Mouse (Mus musculus): ENCODE measurements around the gene Ttc21b. TPM values are rescaled to one million over a fixed set of nuclear protein-coding genes. Genes with fewer than 3 reads are reported as not detected.

Gene Ttc21b
- polyA plus RNA-seq, 1 experiment = 1.3 TPM

DNA sequence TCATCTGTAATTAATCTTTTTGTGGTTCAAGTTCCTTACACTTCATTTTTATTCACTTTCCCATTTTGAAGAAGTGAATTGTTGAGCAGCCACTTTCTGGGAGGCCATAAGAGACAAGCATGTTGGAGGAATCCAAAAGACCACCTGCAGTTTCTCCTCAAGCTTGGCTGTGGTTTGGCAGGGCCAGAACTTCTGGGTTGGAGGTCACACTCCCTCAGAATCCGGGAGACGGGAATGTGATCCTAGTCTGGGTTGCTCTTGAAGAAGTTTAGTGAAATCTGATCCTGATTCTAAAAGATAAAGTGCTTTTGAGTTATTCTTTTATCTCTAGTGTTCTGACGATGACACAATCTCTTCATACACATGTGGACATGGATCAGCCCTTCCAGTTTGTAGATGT, 105.9 kb downstream of the Ttc21b start:
- Histone ChIP-seq H3K27me3 (ENCODE audit: control insufficient read depth, insufficient read depth, low read length) (no peaks in the 10 kb centered on the region), H3K27ac (ENCODE audit: insufficient read depth, low read length) (no peak overlapping the region), H3K4me1 (ENCODE audit: control insufficient read depth, insufficient read depth, insufficient read length) (no peaks in the 10 kb centered on the region), H3K36me3 (ENCODE audit: control insufficient read depth, insufficient read depth, low read length) (no peaks in the 10 kb centered on the region), H3K4me3 (ENCODE audit: extremely low read depth, insufficient read depth, insufficient read length) (no peak overlapping the region)
- DNase-seq (ENCODE audit: low read depth in 1 of 2, low spot score in 2 of 2) = no peak
- TF ChIP-seq CTCF (IDR thresholded peaks at IDR 0.05; ENCODE audit: extremely low read depth, insufficient read depth, insufficient read length, insufficient replicate concordance) (no peak), POLR2A (IDR thresholded peaks at IDR 0.05; ENCODE audit: low read depth, low read length) (no peak)
- WGBS = 86% methylated on average over 3 of the region's 3 CpGs

DNA sequence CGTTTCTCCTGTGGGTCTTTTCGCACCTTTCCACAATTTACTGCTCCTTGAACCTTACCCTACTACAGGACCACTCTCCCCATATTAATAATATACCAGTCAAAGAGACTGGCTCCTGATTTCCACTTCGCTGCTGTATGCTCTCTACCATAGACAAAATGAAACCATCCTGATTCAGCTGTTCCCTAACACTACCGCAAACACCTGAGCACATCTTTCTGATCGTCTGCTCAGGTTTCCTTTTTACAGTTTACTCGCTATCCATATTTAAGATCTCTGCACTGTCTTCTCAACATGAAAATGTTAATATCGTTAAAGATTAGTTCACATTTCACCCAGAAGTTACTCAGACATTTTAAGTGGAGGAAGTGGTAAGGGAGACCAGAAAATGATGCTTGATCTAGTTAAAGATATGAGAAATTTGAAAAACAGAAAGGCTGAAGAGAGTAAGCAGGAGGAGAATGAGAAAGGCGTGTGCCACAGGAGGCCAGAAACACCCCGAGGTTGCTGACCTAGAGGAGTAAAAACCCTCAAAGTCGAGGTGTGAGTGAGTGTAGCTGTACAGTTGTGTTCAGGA, 107.7 kb downstream of the Ttc21b start:
- H3K36me3 ChIP-seq (ENCODE audit: control insufficient read depth, insufficient read depth, low read length) = no peaks in the 10 kb centered on the region
- no peaks in the 10 kb centered on the region for H3K27me3 ChIP-seq (ENCODE audit: control insufficient read depth, insufficient read depth, low read length)
- H3K4me1 ChIP-seq (ENCODE audit: control insufficient read depth, insufficient read depth, insufficient read length) = no peaks in the 10 kb centered on the region
- DNase-seq (ENCODE audit: low read depth in 1 of 2, low spot score in 2 of 2) = no peak
- no peak for TF ChIP-seq CTCF (IDR thresholded peaks at IDR 0.05; ENCODE audit: extremely low read depth, insufficient read depth, insufficient read length, insufficient replicate concordance)
- H3K4me3 ChIP-seq (ENCODE audit: extremely low read depth, insufficient read depth, insufficient read length) = no peak overlapping the region; the same call in 1 of the 2 replicates
- no peak overlapping the region for H3K27ac ChIP-seq (ENCODE audit: insufficient read depth, low read length)
- 43% methylated on average over 10 of the region's 10 CpGs for WGBS

DNA sequence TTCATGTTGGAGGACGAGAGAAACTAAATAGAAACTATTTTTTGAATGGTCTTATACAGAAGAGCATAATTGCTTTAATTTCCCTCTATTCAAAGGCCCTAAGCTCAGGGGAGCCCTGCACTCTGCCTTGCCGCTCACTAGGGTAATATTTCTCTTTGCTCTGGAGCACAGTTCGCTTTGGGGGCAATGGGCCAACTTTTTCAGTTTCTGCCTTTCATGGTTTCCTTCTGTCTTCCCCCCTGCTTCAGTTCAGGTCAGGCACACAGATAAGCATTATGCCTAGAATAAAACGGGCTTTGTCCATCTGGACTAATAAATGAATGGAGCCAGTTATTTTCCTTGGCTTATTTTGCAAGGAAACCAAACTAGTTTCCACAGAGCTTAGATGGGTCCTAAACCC, 109.9 kb downstream of the Ttc21b start:
- DNase-seq (ENCODE audit: low read depth in 1 of 2, low spot score in 2 of 2) = no peak
- 79% methylated on average over 4 of the region's 4 CpGs for WGBS
- Histone ChIP-seq H3K27me3 (ENCODE audit: control insufficient read depth, insufficient read depth, low read length) (no peaks in the 10 kb centered on the region), H3K4me3 (ENCODE audit: extremely low read depth, insufficient read depth, insufficient read length) (no peak overlapping the region), H3K36me3 (ENCODE audit: control insufficient read depth, insufficient read depth, low read length) (no peaks in the 10 kb centered on the region), H3K4me1 (ENCODE audit: control insufficient read depth, insufficient read depth, insufficient read length) (no peaks in the 10 kb centered on the region), H3K27ac (ENCODE audit: insufficient read depth, low read length) (no peak overlapping the region)
- TF ChIP-seq CTCF (IDR thresholded peaks at IDR 0.05; ENCODE audit: extremely low read depth, insufficient read depth, insufficient read length, insufficient replicate concordance) (no peak), POLR2A (IDR thresholded peaks at IDR 0.05; ENCODE audit: low read depth, low read length) (no peak)

DNA sequence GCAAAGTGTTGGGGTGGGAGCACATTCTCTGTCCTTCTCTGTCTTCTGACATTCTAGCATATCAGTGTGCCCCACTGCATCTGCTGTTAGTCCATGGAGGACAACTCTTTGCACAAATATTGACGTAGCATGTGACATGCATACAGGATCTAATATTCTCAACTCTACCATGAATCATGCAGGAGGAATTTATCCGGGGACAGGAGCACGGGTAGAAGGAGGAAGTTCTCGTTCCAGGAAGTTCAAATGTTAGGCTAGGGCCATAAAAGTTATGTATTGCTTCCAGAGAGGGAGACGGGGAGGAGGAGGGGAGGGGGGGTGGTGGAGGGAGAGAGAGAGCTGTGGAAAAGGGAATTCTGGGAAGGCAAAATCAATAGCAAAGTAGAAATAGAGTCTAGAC, 111.6 kb downstream of the Ttc21b start:
- Histone ChIP-seq H3K4me1 (ENCODE audit: control insufficient read depth, insufficient read depth, insufficient read length) (no peaks in the 10 kb centered on the region), H3K4me3 (ENCODE audit: extremely low read depth, insufficient read depth, insufficient read length) (no peak overlapping the region), H3K27ac (ENCODE audit: insufficient read depth, low read length) (no peak overlapping the region), H3K36me3 (ENCODE audit: control insufficient read depth, insufficient read depth, low read length) (no peaks in the 10 kb centered on the region), H3K27me3 (ENCODE audit: control insufficient read depth, insufficient read depth, low read length) (no peaks in the 10 kb centered on the region)
- TF ChIP-seq POLR2A (IDR thresholded peaks at IDR 0.05; ENCODE audit: low read depth, low read length) = no peak
- TF ChIP-seq CTCF (IDR thresholded peaks at IDR 0.05; ENCODE audit: extremely low read depth, insufficient read depth, insufficient read length, insufficient replicate concordance) = no peak
- DNase-seq (ENCODE audit: low read depth in 1 of 2, low spot score in 2 of 2) = no peak
- WGBS = 26% methylated on average over 5 of the region's 5 CpGs

DNA sequence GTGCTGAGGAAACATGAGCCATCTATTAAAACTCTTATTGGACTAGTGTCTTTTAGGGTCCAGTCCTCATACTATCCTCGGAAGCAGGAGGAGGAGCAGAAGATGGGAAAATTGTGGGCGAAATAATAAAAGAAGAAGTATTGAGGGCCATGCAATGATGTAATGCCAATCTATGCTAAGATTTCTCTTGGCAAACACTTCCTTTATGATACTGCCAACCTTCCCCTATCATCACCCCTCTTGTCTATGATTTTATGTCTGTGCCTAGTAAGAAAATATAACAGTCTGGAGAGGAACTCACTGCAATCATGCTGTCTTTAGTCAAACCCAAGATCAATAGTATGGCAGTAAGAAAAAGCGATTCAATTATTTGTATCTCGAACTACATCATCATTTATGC, 113.1 kb downstream of the Ttc21b start:
- 86% methylated on average over 4 of the region's 4 CpGs for WGBS
- DNase-seq (ENCODE audit: low read depth in 1 of 2, low spot score in 2 of 2) = no peak
- Histone ChIP-seq H3K36me3 (ENCODE audit: control insufficient read depth, insufficient read depth, low read length) (no peaks in the 10 kb centered on the region), H3K4me3 (ENCODE audit: extremely low read depth, insufficient read depth, insufficient read length) (no peak overlapping the region), H3K27me3 (ENCODE audit: control insufficient read depth, insufficient read depth, low read length) (no peaks in the 10 kb centered on the region), H3K4me1 (ENCODE audit: control insufficient read depth, insufficient read depth, insufficient read length) (no peaks in the 10 kb centered on the region), H3K27ac (ENCODE audit: insufficient read depth, low read length) (no peak overlapping the region)
- no peak for TF ChIP-seq CTCF (IDR thresholded peaks at IDR 0.05; ENCODE audit: extremely low read depth, insufficient read depth, insufficient read length, insufficient replicate concordance)
- TF ChIP-seq POLR2A (IDR thresholded peaks at IDR 0.05; ENCODE audit: low read depth, low read length) = no peak

DNA sequence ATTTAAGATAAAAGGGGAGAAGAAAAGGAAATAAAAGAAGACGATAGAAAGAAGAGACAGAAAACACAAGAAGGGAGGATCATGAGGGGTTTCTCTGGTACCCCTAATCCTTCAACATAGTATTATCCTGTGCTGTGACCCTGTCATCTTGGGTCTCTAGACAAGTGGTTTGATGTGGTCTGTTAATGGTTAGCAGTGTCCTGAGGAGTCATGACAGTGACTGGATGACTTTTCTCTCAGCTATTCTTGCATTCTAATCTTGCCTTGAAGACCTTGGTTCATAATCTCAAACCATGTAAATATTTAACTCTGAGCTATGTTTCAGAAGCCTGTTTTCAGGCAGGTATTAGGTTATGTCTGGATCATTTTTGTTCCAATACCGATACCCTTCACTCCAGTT, 113.7 kb downstream of the Ttc21b start:
- Histone ChIP-seq H3K4me1 (ENCODE audit: control insufficient read depth, insufficient read depth, insufficient read length) (no peaks in the 10 kb centered on the region), H3K27ac (ENCODE audit: insufficient read depth, low read length) (no peak overlapping the region), H3K4me3 (ENCODE audit: extremely low read depth, insufficient read depth, insufficient read length) (no peak overlapping the region), H3K36me3 (ENCODE audit: control insufficient read depth, insufficient read depth, low read length) (no peaks in the 10 kb centered on the region), H3K27me3 (ENCODE audit: control insufficient read depth, insufficient read depth, low read length) (no peaks in the 10 kb centered on the region)
- TF ChIP-seq POLR2A (IDR thresholded peaks at IDR 0.05; ENCODE audit: low read depth, low read length) = no peak
- TF ChIP-seq CTCF (IDR thresholded peaks at IDR 0.05; ENCODE audit: extremely low read depth, insufficient read depth, insufficient read length, insufficient replicate concordance) = no peak
- 87% methylated on average over 2 of the region's 2 CpGs for WGBS
- no peak for DNase-seq (ENCODE audit: low read depth in 1 of 2, low spot score in 2 of 2)

DNA sequence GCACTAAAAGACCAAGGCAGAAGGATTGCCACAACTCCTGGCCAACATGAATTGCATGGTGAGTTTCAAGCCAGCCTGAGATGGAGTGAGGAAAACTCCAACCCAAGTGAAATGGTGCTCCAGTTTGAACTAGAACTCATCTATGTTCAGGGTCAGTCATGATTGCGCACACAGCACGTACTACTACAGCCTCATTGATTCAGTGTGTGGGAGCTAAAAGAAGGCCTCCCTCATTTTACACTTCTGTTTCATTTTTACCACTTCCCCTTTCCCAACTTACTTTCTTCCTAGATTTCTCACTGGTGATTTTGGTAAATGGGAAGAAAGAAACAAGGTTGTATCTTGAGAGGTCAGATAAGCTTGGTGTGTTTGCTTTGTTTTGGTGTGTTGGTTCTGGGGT, 114.1 kb downstream of the Ttc21b start:
- Histone ChIP-seq H3K27me3 (ENCODE audit: control insufficient read depth, insufficient read depth, low read length) (no peaks in the 10 kb centered on the region), H3K4me3 (ENCODE audit: extremely low read depth, insufficient read depth, insufficient read length) (no peak overlapping the region), H3K27ac (ENCODE audit: insufficient read depth, low read length) (no peak overlapping the region), H3K36me3 (ENCODE audit: control insufficient read depth, insufficient read depth, low read length) (no peaks in the 10 kb centered on the region), H3K4me1 (ENCODE audit: control insufficient read depth, insufficient read depth, insufficient read length) (no peaks in the 10 kb centered on the region)
- TF ChIP-seq CTCF (IDR thresholded peaks at IDR 0.05; ENCODE audit: extremely low read depth, insufficient read depth, insufficient read length, insufficient replicate concordance) = no peak
- no peak for TF ChIP-seq POLR2A (IDR thresholded peaks at IDR 0.05; ENCODE audit: low read depth, low read length)
- WGBS = 70% methylated on average over 2 of the region's 2 CpGs
- no peak for DNase-seq (ENCODE audit: low read depth in 1 of 2, low spot score in 2 of 2)
